Mouse (Mus musculus) MEL (cell line): ENCODE data around the gene Minos1. TPM values are rescaled to one million over a fixed set of nuclear protein-coding genes. Genes with fewer than 3 reads are reported as not detected.

ENCODE experiments used
- DNase-seq: peaks from one replicate; pipeline ENCODE4 v3.0.0; 2011; ENCODE audit warnings: low read depth, low spot score
- H3K27ac ChIP-seq: 2 replicates; pipeline ENCODE4 v1.5.1; 2012; ENCODE audit warnings: low read depth, mild to moderate bottlenecking, control low read depth, low read length, moderate library complexity; ENCODE audit not compliant: control insufficient read depth
- H3K27me3 ChIP-seq, 2 experiments: fragments of 150-350 bp in 1 of 2; sonication (generic) in 1 of 2; 2 replicates each; pipeline ENCODE4 v1.6.1; 2012; ENCODE audit warnings: low read length in 2 of 2, mild to moderate bottlenecking in 2 of 2, improper control_type of control experiment in 1 of 2, moderate library complexity in 1 of 2; ENCODE audit not compliant: insufficient read depth in 2 of 2, control insufficient read depth in 1 of 2
- H3K36me3 ChIP-seq, 2 experiments: 2 replicates each; pipeline ENCODE4 v1.6.1; 2012 to 2014; ENCODE audit warnings: low read length in 2 of 2, improper control_type of control experiment in 1 of 2, inconsistent platforms in 1 of 2, mild to moderate bottlenecking in 1 of 2; ENCODE audit not compliant: insufficient read depth in 2 of 2, control insufficient read depth in 1 of 2
- H3K4me1 ChIP-seq, 2 experiments: fragments of 150-350 bp in 1 of 2; sonication (generic) in 1 of 2; 2 replicates each; pipeline ENCODE4 v1.6.1; 2012; ENCODE audit warnings: low read length in 2 of 2, improper control_type of control experiment in 1 of 2, mild to moderate bottlenecking in 1 of 2; ENCODE audit not compliant: insufficient read depth in 2 of 2, control insufficient read depth in 1 of 2
- H3K4me3 ChIP-seq, 2 experiments: fragments of 150-350 bp in 1 of 2; sonication (generic) in 1 of 2; 2 replicates each; pipeline ENCODE4 v1.5.1; 2012; ENCODE audit warnings: low read depth in 2 of 2, low read length in 2 of 2, mild to moderate bottlenecking in 2 of 2, moderate library complexity in 2 of 2, control low read depth in 1 of 2, improper control_type of control experiment in 1 of 2; ENCODE audit not compliant: control insufficient read depth in 1 of 2, insufficient read depth in 1 of 2
- H3K79me2 ChIP-seq: 2 replicates; pipeline ENCODE4 v1.6.1; 2012; ENCODE audit warnings: mild to moderate bottlenecking, low read length, moderate library complexity; ENCODE audit not compliant: control insufficient read depth, poor library complexity, insufficient read depth
- H3K9ac ChIP-seq: 2 replicates; pipeline ENCODE4 v1.6.1; 2012; ENCODE audit warnings: low read depth, mild to moderate bottlenecking, control low read depth, low read length, moderate library complexity; ENCODE audit not compliant: control insufficient read depth, poor library complexity, severe bottlenecking
- H3K9me3 ChIP-seq: fragments of 150-350 bp; sonication (generic); replicated peaks from 2 replicates; pipeline ENCODE4 v1.6.1; 2012; ENCODE audit warnings: mild to moderate bottlenecking, low read length, improper control_type of control experiment, moderate library complexity; ENCODE audit not compliant: insufficient read depth
- BHLHE40 ChIP-seq: IDR thresholded peaks from 2 replicates; pipeline ENCODE4 v1.6.1; 2012; ENCODE audit warnings: low read depth, mild to moderate bottlenecking, inconsistent platforms, low read length, improper control_type of control experiment, borderline replicate concordance
- CHD1 ChIP-seq: IDR thresholded peaks from 2 replicates; pipeline ENCODE4 v1.6.1; 2012; ENCODE audit warnings: low read depth, mild to moderate bottlenecking, inconsistent platforms, low read length, improper control_type of control experiment
- CHD2 ChIP-seq: IDR thresholded peaks from 2 replicates; pipeline ENCODE4 v1.6.1; 2011; ENCODE audit warnings: low read length, improper control_type of control experiment
- CTCF ChIP-seq, 3 experiments: IDR thresholded peaks in 2 of 3; conservative IDR thresholded peaks in 1 of 3; 2 replicates each; pipeline ENCODE4 v1.5.1; 2011 to 2012; ENCODE audit warnings: low read length in 3 of 3, low read depth in 2 of 3, mild to moderate bottlenecking in 2 of 3, improper control_type of control experiment in 1 of 3, inconsistent platforms in 1 of 3, mixed read lengths in 1 of 3, moderate library complexity in 1 of 3; ENCODE audit not compliant: control insufficient read depth in 1 of 3, insufficient read depth in 1 of 3, poor library complexity in 1 of 3, severe bottlenecking in 1 of 3
- E2F4 ChIP-seq: IDR thresholded peaks from 2 replicates; pipeline ENCODE4 v1.6.1; 2011; ENCODE audit warnings: low read depth, low read length, improper control_type of control experiment, borderline replicate concordance
- ELF1 ChIP-seq: IDR thresholded peaks from 2 replicates; pipeline ENCODE4 v1.6.1; 2014; ENCODE audit warnings: low read depth, mild to moderate bottlenecking, inconsistent platforms, low read length, improper control_type of control experiment, moderate library complexity
- EP300 ChIP-seq, 2 experiments: IDR thresholded peaks; 2 replicates each; pipeline ENCODE4 v1.6.1; 2011; ENCODE audit warnings: improper control_type of control experiment in 2 of 2, low read length in 2 of 2, low read depth in 1 of 2, mild to moderate bottlenecking in 1 of 2
- ETS1 ChIP-seq: IDR thresholded peaks from 2 replicates; pipeline ENCODE4 v1.6.1; 2012; ENCODE audit warnings: low read depth, mild to moderate bottlenecking, inconsistent platforms, low read length, improper control_type of control experiment, moderate library complexity
- GABPA ChIP-seq: IDR thresholded peaks from 2 replicates; pipeline ENCODE4 v1.6.1; 2012; ENCODE audit warnings: low read depth, mild to moderate bottlenecking, inconsistent platforms, low read length, improper control_type of control experiment, moderate library complexity
- GATA1 ChIP-seq: IDR thresholded peaks from 2 replicates; pipeline ENCODE4 v1.6.1; 2011; ENCODE audit warnings: low read depth, low read length, improper control_type of control experiment
- HCFC1 ChIP-seq: IDR thresholded peaks from 2 replicates; pipeline ENCODE4 v1.6.1; 2012; ENCODE audit warnings: low read depth, mild to moderate bottlenecking, inconsistent platforms, low read length, improper control_type of control experiment, moderate library complexity
- JUND ChIP-seq: IDR thresholded peaks from 2 replicates; pipeline ENCODE4 v1.6.1; 2011; ENCODE audit warnings: low read depth, mild to moderate bottlenecking, improper control_type of control experiment, low read length
- MAFK ChIP-seq: IDR thresholded peaks from 2 replicates; pipeline ENCODE4 v1.6.1; 2011; ENCODE audit warnings: low read depth, mild to moderate bottlenecking, low read length, improper control_type of control experiment, borderline replicate concordance
- MAX ChIP-seq: IDR thresholded peaks from 2 replicates; pipeline ENCODE4 v1.6.1; 2011; ENCODE audit warnings: low read length, improper control_type of control experiment
- MXI1 ChIP-seq: IDR thresholded peaks from 2 replicates; pipeline ENCODE4 v1.6.1; 2011; ENCODE audit warnings: mild to moderate bottlenecking, low read depth, low read length, improper control_type of control experiment
- MYC ChIP-seq: IDR thresholded peaks from 2 replicates; pipeline ENCODE4 v1.6.1; 2011; ENCODE audit warnings: low read depth, mild to moderate bottlenecking, low read length, improper control_type of control experiment, moderate library complexity
- NELFE ChIP-seq: IDR thresholded peaks from 2 replicates; pipeline ENCODE4 v1.6.1; 2011; ENCODE audit warnings: low read depth, low read length, improper control_type of control experiment
- POLR2A ChIP-seq, 2 experiments: IDR thresholded peaks; 2 replicates each; pipeline ENCODE4 v1.6.1; 2011 to 2012; ENCODE audit warnings: low read length in 2 of 2, mild to moderate bottlenecking in 2 of 2, control low read depth in 1 of 2, improper control_type of control experiment in 1 of 2, low read depth in 1 of 2, moderate library complexity in 1 of 2; ENCODE audit not compliant: control insufficient read depth in 1 of 2, insufficient read depth in 1 of 2, poor library complexity in 1 of 2
- POLR2AphosphoS2 ChIP-seq: IDR thresholded peaks from 2 replicates; pipeline ENCODE4 v1.6.1; 2011; ENCODE audit warnings: low read length, improper control_type of control experiment
- POLR2AphosphoS5 ChIP-seq: IDR thresholded peaks from 2 replicates; pipeline ENCODE4 v1.6.1; 2012; ENCODE audit warnings: low read depth, borderline replicate concordance, mild to moderate bottlenecking, inconsistent platforms, low read length, moderate library complexity, mixed read lengths
- RAD21 ChIP-seq: IDR thresholded peaks from 2 replicates; pipeline ENCODE4 v1.6.1; 2011; ENCODE audit warnings: mild to moderate bottlenecking, low read depth, low read length, improper control_type of control experiment
- RCOR1 ChIP-seq: IDR thresholded peaks from 2 replicates; pipeline ENCODE4 v1.6.1; 2012; ENCODE audit warnings: low read depth, mild to moderate bottlenecking, inconsistent platforms, low read length, improper control_type of control experiment
- SMC3 ChIP-seq: IDR thresholded peaks from 2 replicates; pipeline ENCODE4 v1.6.1; 2011; ENCODE audit warnings: low read depth, low read length, improper control_type of control experiment
- TAL1 ChIP-seq: IDR thresholded peaks from 2 replicates; pipeline ENCODE4 v1.6.1; 2012; ENCODE audit warnings: mild to moderate bottlenecking, inconsistent platforms, low read length, moderate library complexity, mixed read lengths
- TBP ChIP-seq: IDR thresholded peaks from 2 replicates; pipeline ENCODE4 v1.8.0; 2011; ENCODE audit warnings: low read depth, low read length, improper control_type of control experiment
- TCF12 ChIP-seq: IDR thresholded peaks from 2 replicates; pipeline ENCODE4 v1.6.1; 2014; ENCODE audit warnings: low read depth, mild to moderate bottlenecking, inconsistent platforms, low read length, improper control_type of control experiment, moderate library complexity
- UBTF ChIP-seq: IDR thresholded peaks from 2 replicates; pipeline ENCODE4 v1.6.1; 2012; ENCODE audit warnings: low read depth, mild to moderate bottlenecking, inconsistent platforms, low read length, improper control_type of control experiment, moderate library complexity, borderline replicate concordance; ENCODE audit not compliant: insufficient read depth
- USF1 ChIP-seq: IDR thresholded peaks from 2 replicates; pipeline ENCODE4 v1.6.1; 2014; ENCODE audit warnings: low read depth, mild to moderate bottlenecking, inconsistent platforms, low read length, improper control_type of control experiment, moderate library complexity
- ZKSCAN1 ChIP-seq: IDR thresholded peaks from 2 replicates; pipeline ENCODE4 v1.6.1; 2012; ENCODE audit warnings: low read depth, mild to moderate bottlenecking, inconsistent platforms, low read length, improper control_type of control experiment, moderate library complexity
- ZMIZ1 ChIP-seq: IDR thresholded peaks from 2 replicates; pipeline ENCODE4 v1.6.1; 2012; ENCODE audit warnings: low read depth, mild to moderate bottlenecking, inconsistent platforms, low read length, improper control_type of control experiment, moderate library complexity
- ZNF384 ChIP-seq: IDR thresholded peaks from 2 replicates; pipeline ENCODE4 v1.6.1; 2012; ENCODE audit warnings: low read depth, mild to moderate bottlenecking, inconsistent platforms, low read length, improper control_type of control experiment
- polyA plus RNA-seq, 2 experiments: library from polyadenylated mRNA; stranded (reverse) in 1 of 2; unstranded in 1 of 2; fragments of >175 nt in 1 of 2; fragments of >200 nt in 1 of 2; gene quantifications; 2 replicates each; pipeline versions ENCODE4 v1.2.1 to v1.2.4; 2012; ENCODE audit warnings: low replicate concordance in 2 of 2, low read depth in 1 of 2; ENCODE audit not compliant: insufficient read length in 2 of 2, insufficient read depth in 1 of 2, missing spikeins in 1 of 2
- total RNA-seq: library from RNA; depleted of rRNA; stranded (reverse); fragments of 300-350 nt; gene quantifications from 2 replicates; pipeline ENCODE4 v1.2.3, GENCODE M21; 2012

Gene Minos1
- total and polyA plus RNA-seq, 3 experiments = 163 to 401 TPM; not detected in 1

- no peak overlapping the region for H3K27ac ChIP-seq
- no peak overlapping the region for H3K4me3 ChIP-seq
- no peak for DNase-seq
- no peak overlapping the region for H3K9ac ChIP-seq
- no peaks in the 10 kb centered on the region for H3K4me1 ChIP-seq
- H3K36me3 ChIP-seq = no peaks in the 10 kb centered on the region
- no peaks in the 10 kb centered on the region for H3K9me3 ChIP-seq
- no peak for TF ChIP-seq E2F4
- TF ChIP-seq MXI1 = no peak
- no peak for TF ChIP-seq CTCF (IDR thresholded peaks at IDR 0.05 in 2 of 3, conservative IDR thresholded peaks at IDR 0.05 in 1 of 3; ENCODE audit: control insufficient read depth in 1 of 3, insufficient read depth in 1 of 3, low read depth in 2 of 3, low read length in 3 of 3, poor library complexity in 1 of 3, severe bottlenecking in 1 of 3)
- no peak for TF ChIP-seq UBTF
- no peak for TF ChIP-seq TAL1
- TF ChIP-seq CHD2 = no peak
- no peak for TF ChIP-seq POLR2A (IDR thresholded peaks at IDR 0.05; ENCODE audit: control insufficient read depth in 1 of 2, insufficient read depth in 1 of 2, low read depth in 1 of 2, low read length in 2 of 2, poor library complexity in 1 of 2)
- no peak for TF ChIP-seq RAD21
- no peak for TF ChIP-seq ZKSCAN1
- no peak for TF ChIP-seq MAX
- TF ChIP-seq ZNF384 = no peak
- TF ChIP-seq TCF12 = no peak
- no peak for TF ChIP-seq POLR2AphosphoS5
- H3K79me2 ChIP-seq = no peaks in the 10 kb centered on the region
- H3K27me3 ChIP-seq = peaks cover 0 to 1% of the 10 kb centered on the region in 2 experiments; a peak in 1 of 4 replicates
Observed at GRCm38 (mm10) chr4:139079439-139079838, 51.5 kb downstream of the Minos1 start.

GRCm38 (mm10) chr4:139078726-139079125 lies 52.2 kb downstream of the Minos1 start:
- peak; percentile 67 for DNase-seq
- Histone ChIP-seq H3K9ac (no peak overlapping the region; the same call in 1 of the 2 replicates), H3K36me3 (no peaks in the 10 kb centered on the region), H3K27me3 (peaks cover 0 to 1% of the 10 kb centered on the region in 2 experiments; a peak in 1 of 4 replicates), H3K79me2 (no peaks in the 10 kb centered on the region), H3K9me3 (no peaks in the 10 kb centered on the region), H3K27ac (no peak overlapping the region), H3K4me1 (no peaks in the 10 kb centered on the region), H3K4me3 (no peak overlapping the region)
- TF ChIP-seq RAD21 = peak; percentile 57
- no peak for TF ChIP-seq ZMIZ1
- no peak for TF ChIP-seq ELF1
- no peak for TF ChIP-seq POLR2AphosphoS5
- TF ChIP-seq MYC = no peak; the same call in 1 of the 2 replicates
- TF ChIP-seq ETS1 = no peak
- TF ChIP-seq MAFK = no peak
- TF ChIP-seq POLR2AphosphoS2 = no peak
- no peak for TF ChIP-seq JUND
- no peak for TF ChIP-seq ZNF384
- no peak for TF ChIP-seq HCFC1
- TF ChIP-seq E2F4 = no peak
- no peak for TF ChIP-seq BHLHE40
- TF ChIP-seq MXI1 = no peak
- no peak for TF ChIP-seq RCOR1
- TF ChIP-seq CTCF (IDR thresholded peaks at IDR 0.05 in 2 of 3, conservative IDR thresholded peaks at IDR 0.05 in 1 of 3; ENCODE audit: control insufficient read depth in 1 of 3, insufficient read depth in 1 of 3, low read depth in 2 of 3, low read length in 3 of 3, poor library complexity in 1 of 3, severe bottlenecking in 1 of 3) = peak; percentile 2 to 61 (median 19); a peak in 2 of 6 replicates
- TF ChIP-seq SMC3 = peak; percentile 66
- no peak for TF ChIP-seq TBP
- no peak for TF ChIP-seq USF1
- no peak for TF ChIP-seq GATA1
- no peak for TF ChIP-seq NELFE
- no peak for TF ChIP-seq CHD1
- TF ChIP-seq GABPA = no peak
- TF ChIP-seq EP300 (IDR thresholded peaks at IDR 0.05; ENCODE audit: low read depth in 1 of 2, low read length in 2 of 2) = no peak
- TF ChIP-seq TCF12 = no peak
